In genomic region chrX:101304646-101305045, GRCm38 (mm10) we compare ENCODE assay signal across 29 mouse cellular contexts. TPM values are rescaled to one million over a fixed set of nuclear protein-coding genes. Genes with fewer than 3 reads are reported as not detected.
A peak's percentile ranks its signal among the peaks of the same experiment; 100 is the strongest.
DNase-seq lines count a peak whose midpoint lies in the region; ATAC-seq and TF ChIP-seq lines count a peak whose summit lies in the region.
"Had no signal": no experiment of that assay in that cellular context is flagged by ENCODE, and none has a peak within 500 bp of the region (broad histone marks: within the 10 kb centered on the region; RNA-seq: fewer than 3 reads in every experiment).

No protein-coding gene starts in this region.

- TF ChIP-seq CTCF in midbrain, postnatal 0 days (IDR thresholded peaks at IDR 0.05), result no peak

- H3K27ac ChIP-seq in forebrain, embryonic 10.5 days, result 0 out of 2 replicates have a peak overlapping the region, but pooled peaks have one; percentile 60
- H3K27ac ChIP-seq in forebrain, embryonic 14.5 days (ENCODE audit: low read depth, low read length), result no peak overlapping the region
- H3K27ac ChIP-seq in midbrain, embryonic 10.5 days (replicated peaks), result peak overlapping the region; percentile 82; the same call in 1 of the 2 replicates
- H3K27ac ChIP-seq in midbrain, postnatal 0 days (ENCODE audit: low read depth, low read length), result no peak overlapping the region
- H3K27ac ChIP-seq: embryonic facial prominence, embryonic 12.5 days; forebrain, embryonic 12.5 days; heart, adult 2 months; heart, embryonic 15.5 days; hindbrain, embryonic 12.5 days had no signal

- H3K4me1 ChIP-seq in forebrain, embryonic 10.5 days, result peaks cover 56% of the 10 kb centered on the region
- peaks cover 17% of the 10 kb centered on the region; the same call in 1 of the 2 replicates for H3K4me1 ChIP-seq in forebrain, embryonic 14.5 days (ENCODE audit: control insufficient read depth, insufficient read depth, low read length)
- H3K4me1 ChIP-seq in midbrain, embryonic 10.5 days, result peaks cover 59% of the 10 kb centered on the region
- no peaks in the 10 kb centered on the region for H3K4me1 ChIP-seq in midbrain, postnatal 0 days (ENCODE audit: insufficient read depth, low read length)
- H3K4me1 ChIP-seq: embryonic facial prominence, embryonic 12.5 days had no signal

- H3K4me2 ChIP-seq in forebrain, embryonic 14.5 days (ENCODE audit: low read length), result no peak overlapping the region
- no peak overlapping the region for H3K4me2 ChIP-seq in midbrain, postnatal 0 days (ENCODE audit: low read depth, low read length, poor library complexity, severe bottlenecking)
- H3K4me2 ChIP-seq: embryonic facial prominence, embryonic 12.5 days; forebrain, embryonic 12.5 days; heart, embryonic 11.5 days; heart, embryonic 15.5 days; hindbrain, embryonic 12.5 days had no signal

- 42% methylated on average over 2 of the region's 2 CpGs for WGBS in forebrain, embryonic 10.5 days
- WGBS in forebrain, embryonic 14.5 days, result 40% methylated on average over 2 of the region's 2 CpGs
- 29% methylated on average over 2 of the region's 2 CpGs for WGBS in midbrain, embryonic 10.5 days
- 31% methylated on average over 2 of the region's 2 CpGs for WGBS in midbrain, postnatal 0 days

- peak; percentile 45 for DNase-seq in cerebellum, adult 11-12 months
- DNase-seq in cerebellum, adult 11 months, result no peak
- DNase-seq in forebrain, embryonic 10.5 days (ENCODE audit: extremely low spot score, low spot score), result no peak
- DNase-seq in forebrain, embryonic 14.5 days (ENCODE audit: low spot score), result no peak
- no peak for DNase-seq in midbrain, embryonic 10.5 days (ENCODE audit: low spot score)
- DNase-seq in midbrain, postnatal 0 days (ENCODE audit: low spot score), result no peak
- DNase-seq in thymus, postnatal 36 days, result no peak
- DNase-seq in left cerebral cortex, adult 8-10 months (ENCODE audit: low spot score in 2 of 2), result no peak
- DNase-seq: adrenal gland, adult 8-10 months; adrenal gland, postnatal 36 days; B cell, adult 2 months; forebrain, postnatal 0 days; gastrocnemius, postnatal 14 days; heart, adult 2 months; heart, postnatal 14 days had no signal

- no peak overlapping the region for H3K4me3 ChIP-seq in forebrain, embryonic 10.5 days
- no peak overlapping the region for H3K4me3 ChIP-seq in forebrain, embryonic 14.5 days (ENCODE audit: low read depth, low read length)
- no peak overlapping the region for H3K4me3 ChIP-seq in midbrain, embryonic 10.5 days
- H3K4me3 ChIP-seq in midbrain, postnatal 0 days (ENCODE audit: low read depth, low read length), result no peak overlapping the region
- H3K4me3 ChIP-seq: embryonic facial prominence, embryonic 12.5 days; forebrain, embryonic 12.5 days; heart, adult 2 months; heart, embryonic 15.5 days; hindbrain, embryonic 12.5 days had no signal

- H3K27me3 ChIP-seq in forebrain, embryonic 10.5 days (ENCODE audit: poor library complexity, severe bottlenecking), result peaks cover 100% of the 10 kb centered on the region
- H3K27me3 ChIP-seq in forebrain, embryonic 14.5 days (replicated peaks; ENCODE audit: control insufficient read depth, insufficient read depth, low read length), result no peaks in the 10 kb centered on the region
- H3K27me3 ChIP-seq in midbrain, embryonic 10.5 days (ENCODE audit: low read depth, poor library complexity, severe bottlenecking), result peaks cover 98% of the 10 kb centered on the region
- H3K27me3 ChIP-seq in midbrain, postnatal 0 days (ENCODE audit: insufficient read depth, low read length), result no peaks in the 10 kb centered on the region
- H3K27me3 ChIP-seq: heart, embryonic 15.5 days had no signal

- no peaks in the 10 kb centered on the region for H3K9me3 ChIP-seq in forebrain, embryonic 10.5 days
- H3K9me3 ChIP-seq in forebrain, embryonic 14.5 days (replicated peaks; ENCODE audit: control insufficient read depth, low read length), result no peaks in the 10 kb centered on the region
- H3K9me3 ChIP-seq in midbrain, embryonic 10.5 days (replicated peaks), result no peaks in the 10 kb centered on the region
- H3K9me3 ChIP-seq in midbrain, postnatal 0 days (ENCODE audit: low read length), result no peaks in the 10 kb centered on the region
- H3K9me3 ChIP-seq: embryonic facial prominence, embryonic 12.5 days; forebrain, embryonic 12.5 days; G1E; heart, embryonic 15.5 days; hindbrain, embryonic 12.5 days had no signal

- no peak for ATAC-seq in forebrain, embryonic 14.5 days
- ATAC-seq in midbrain, postnatal 0 days (ENCODE audit: low FRiP score), result no peak
- ATAC-seq: CD4-positive, CD25-positive, alpha-beta regulatory T cell, adult 4 months; forebrain, postnatal 0 days; hindbrain, embryonic 16.5 days; inflammation-experienced regulatory T-cells, adult 6 months; intestine, postnatal 0 days had no signal

- no peak overlapping the region for H3K9ac ChIP-seq in forebrain, embryonic 14.5 days (ENCODE audit: low read length)
- H3K9ac ChIP-seq in midbrain, postnatal 0 days (replicated peaks; ENCODE audit: low read length, poor library complexity, severe bottlenecking), result no peak overlapping the region
- H3K9ac ChIP-seq: embryonic facial prominence, embryonic 12.5 days; forebrain, embryonic 12.5 days; forebrain, postnatal 0 days; heart, embryonic 15.5 days; hindbrain, embryonic 12.5 days had no signal

- no peaks in the 10 kb centered on the region; the same call in 1 of the 2 replicates for H3K36me3 ChIP-seq in forebrain, embryonic 10.5 days (replicated peaks)
- H3K36me3 ChIP-seq in forebrain, embryonic 14.5 days (ENCODE audit: control insufficient read depth, insufficient read depth, low read length), result peaks cover 6% of the 10 kb centered on the region; the same call in 1 of the 2 replicates
- H3K36me3 ChIP-seq in midbrain, embryonic 10.5 days, result peaks cover 5% of the 10 kb centered on the region; the same call in 1 of the 2 replicates
- H3K36me3 ChIP-seq in midbrain, postnatal 0 days (ENCODE audit: insufficient read depth, low read length), result 0 out of 2 replicates have a peak, but pooled peaks cover 4% of the 10 kb centered on the region
- H3K36me3 ChIP-seq: embryonic facial prominence, embryonic 12.5 days; G1E; heart, embryonic 15.5 days had no signal

RNA-seq across cellular contexts. Expression of gene Nlgn3, which starts 5.7 kb away (rescaled TPM):
- 9.6 and 11.1 TPM in 2 replicates for polyA plus RNA-seq in forebrain, embryonic 10.5 days (2016; fragmentation: Nextera tagmentation; extraction: Ambion mirVana)
- 55.3 and 75.0 TPM in 2 replicates for polyA plus RNA-seq in forebrain, embryonic 14.5 days (2014; fragmentation: Nextera tagmentation; extraction: Ambion mirVana)
- polyA plus RNA-seq in midbrain, embryonic 10.5 days (2016; fragmentation: Nextera tagmentation; extraction: Ambion mirVana), result 7.8 and 15.6 TPM in 2 replicates
- 188 and 189 TPM in 2 replicates for total RNA-seq in midbrain, postnatal 0 days (2014; rRNA removed)
- 82.3 and 84.6 TPM in 2 replicates for polyA plus RNA-seq in midbrain, postnatal 0 days (2015; fragmentation: Nextera tagmentation; extraction: Ambion mirVana)
- total RNA-seq in left cerebral cortex, adult 8-10 months (2022), result 100 to 1,000 TPM; 136 to 147 (median 143) TPM

RNA-seq across cellular contexts. Expression of gene Med12, which starts 30.8 kb away (rescaled TPM):
- polyA plus RNA-seq in forebrain, embryonic 10.5 days (2016; fragmentation: Nextera tagmentation; extraction: Ambion mirVana), result 33.8 and 38.6 TPM in 2 replicates
- 24.7 and 25.0 TPM in 2 replicates for polyA plus RNA-seq in forebrain, embryonic 14.5 days (2014; fragmentation: Nextera tagmentation; extraction: Ambion mirVana)
- polyA plus RNA-seq in midbrain, embryonic 10.5 days (2016; fragmentation: Nextera tagmentation; extraction: Ambion mirVana), result 30.8 and 39.4 TPM in 2 replicates
- total RNA-seq in midbrain, postnatal 0 days (2014; rRNA removed), result 37.2 and 39.5 TPM in 2 replicates
- 16.1 and 18.2 TPM in 2 replicates for polyA plus RNA-seq in midbrain, postnatal 0 days (2015; fragmentation: Nextera tagmentation; extraction: Ambion mirVana)
- 10 to 100 TPM; 20.0 to 29.2 (median 23.7) TPM for total RNA-seq in left cerebral cortex, adult 8-10 months (2022)

RNA-seq across cellular contexts. Expression of gene Gm20489, which starts 35.8 kb away (rescaled TPM):
- not detected in 2 replicates for polyA plus RNA-seq in forebrain, embryonic 10.5 days (2016; fragmentation: Nextera tagmentation; extraction: Ambion mirVana)
- polyA plus RNA-seq in forebrain, embryonic 14.5 days (2014; fragmentation: Nextera tagmentation; extraction: Ambion mirVana), result not detected in 2 replicates
- polyA plus RNA-seq in midbrain, embryonic 10.5 days (2016; fragmentation: Nextera tagmentation; extraction: Ambion mirVana), result not detected in 2 replicates
- total RNA-seq in midbrain, postnatal 0 days (2014; rRNA removed), result not detected in 2 replicates
- not detected in 2 replicates for polyA plus RNA-seq in midbrain, postnatal 0 days (2015; fragmentation: Nextera tagmentation; extraction: Ambion mirVana)
- not detected for total RNA-seq in left cerebral cortex, adult 8-10 months (2022)
- total RNA-seq: adrenal gland, postnatal 36 days; forebrain, postnatal 0 days; G1E; gastrocnemius, adult 18-20 months; gastrocnemius, postnatal 14 days; heart, postnatal 14 days had no signal
- polyA plus RNA-seq: brain, embryonic 14.5 days; cortical plate, adult 2 months; embryonic facial prominence, embryonic 12.5 days; forebrain, embryonic 12.5 days; forebrain, postnatal 0 days; G1E; gonadal fat pad, adult 2 months; heart, adult 2 months; heart, embryonic 11.5 days; heart, embryonic 15.5 days; hindbrain, embryonic 12.5 days; hindbrain, embryonic 16.5 days; intestine, postnatal 0 days had no signal

RNA-seq across cellular contexts. Expression of gene Il2rg, which starts 36.6 kb away (rescaled TPM):
- polyA plus RNA-seq in forebrain, embryonic 10.5 days (2016; fragmentation: Nextera tagmentation; extraction: Ambion mirVana), result 2.0 and 2.7 TPM in 2 replicates
- 6.2 and 6.5 TPM in 2 replicates for polyA plus RNA-seq in forebrain, embryonic 14.5 days (2014; fragmentation: Nextera tagmentation; extraction: Ambion mirVana)
- 3.0 and 4.1 TPM in 2 replicates for polyA plus RNA-seq in midbrain, embryonic 10.5 days (2016; fragmentation: Nextera tagmentation; extraction: Ambion mirVana)
- total RNA-seq in midbrain, postnatal 0 days (2014; rRNA removed), result 2.0 and 4.1 TPM in 2 replicates
- polyA plus RNA-seq in midbrain, postnatal 0 days (2015; fragmentation: Nextera tagmentation; extraction: Ambion mirVana), result 4.7 and 5.9 TPM in 2 replicates
- total RNA-seq in left cerebral cortex, adult 8-10 months (2022), result 1 to 10 TPM in 3 of 4 experiments, under 1 TPM in 1; 0.83 to 1.8 (median 1.3) TPM

RNA-seq across cellular contexts. Expression of gene Gm614, which starts 40.9 kb away (rescaled TPM):
- polyA plus RNA-seq in forebrain, embryonic 10.5 days (2016; fragmentation: Nextera tagmentation; extraction: Ambion mirVana), result not detected in 2 replicates
- not detected in 2 replicates for polyA plus RNA-seq in forebrain, embryonic 14.5 days (2014; fragmentation: Nextera tagmentation; extraction: Ambion mirVana)
- not detected in 2 replicates for polyA plus RNA-seq in midbrain, embryonic 10.5 days (2016; fragmentation: Nextera tagmentation; extraction: Ambion mirVana)
- total RNA-seq in midbrain, postnatal 0 days (2014; rRNA removed), result not detected in 2 replicates
- not detected in 2 replicates for polyA plus RNA-seq in midbrain, postnatal 0 days (2015; fragmentation: Nextera tagmentation; extraction: Ambion mirVana)
- not detected for total RNA-seq in left cerebral cortex, adult 8-10 months (2022)
- total RNA-seq: adrenal gland, adult 8-10 months; adrenal gland, postnatal 36 days; G1E; gastrocnemius, adult 18-20 months; gastrocnemius, postnatal 14 days; heart, adult 2 months had no signal
- polyA plus RNA-seq: brain, embryonic 14.5 days; cortical plate, adult 2 months; embryonic facial prominence, embryonic 12.5 days; forebrain, embryonic 12.5 days; forebrain, postnatal 0 days; G1E; heart, adult 2 months; heart, embryonic 11.5 days; heart, embryonic 15.5 days; hindbrain, embryonic 12.5 days; hindbrain, embryonic 16.5 days; intestine, postnatal 0 days had no signal

Comparison
In these comparisons a context has a peak if more than half of its experiments do, and no peak if none do; other contexts are left out.
1. H3K27ac ChIP-seq: peak in forebrain, embryonic 10.5 days (single experiment) and midbrain, embryonic 10.5 days (single experiment); none in forebrain, embryonic 14.5 days (single experiment) and midbrain, postnatal 0 days (single experiment).